Mouse (Mus musculus) lung, postnatal 0 days (tissue): ENCODE results near the gene Plppr5. TPM values are rescaled to one million over a fixed set of nuclear protein-coding genes. Genes with fewer than 3 reads are reported as not detected.

Experiments used
- ATAC-seq: fragments of 200-750 bp; cut with Nextera tagmentation; 2 replicates; pipeline ENCODE4 v1.8.0; 2017; ENCODE audit warnings: moderate library complexity
- DNase-seq: peaks from one replicate; pipeline ENCODE4 v3.0.0-alpha.2; 2016; ENCODE audit warnings: low spot score
- H3K27ac ChIP-seq: fragments of 300-500 bp; sonication (generic); 2 replicates; pipeline ENCODE4 v1.5.1; 2014; ENCODE audit warnings: antibody characterized with exemption, mild to moderate bottlenecking, low read length, mixed read lengths
- H3K27me3 ChIP-seq: fragments of 300-500 bp; sonication (generic); replicated peaks from 2 replicates; pipeline ENCODE4 v1.6.1; 2014; ENCODE audit warnings: low read length, mixed read lengths; ENCODE audit not compliant: insufficient read depth
- H3K36me3 ChIP-seq: fragments of 300-500 bp; sonication (generic); 2 replicates; pipeline ENCODE4 v1.6.1; 2014; ENCODE audit warnings: low read length, mixed read lengths; ENCODE audit not compliant: insufficient read depth
- H3K4me1 ChIP-seq: fragments of 300-500 bp; sonication (generic); 2 replicates; pipeline ENCODE4 v1.6.1; 2014; ENCODE audit warnings: antibody characterized with exemption, low read depth, low read length, mixed read lengths; ENCODE audit not compliant: insufficient read depth
- H3K4me2 ChIP-seq: fragments of 300-500 bp; sonication (generic); replicated peaks from 2 replicates; pipeline ENCODE4 v1.6.1; 2014; ENCODE audit warnings: low read depth, mild to moderate bottlenecking, low read length, moderate library complexity, mixed read lengths
- H3K4me3 ChIP-seq: fragments of 300-500 bp; sonication (generic); 2 replicates; pipeline ENCODE4 v1.5.1; 2014; ENCODE audit warnings: low read depth, low read length
- H3K9ac ChIP-seq: fragments of 300-500 bp; sonication (generic); replicated peaks from 2 replicates; pipeline ENCODE4 v1.6.1; 2014; ENCODE audit warnings: low read depth, mild to moderate bottlenecking
- H3K9me3 ChIP-seq: fragments of 300-500 bp; sonication (generic); 2 replicates; pipeline ENCODE4 v1.6.1; 2016; ENCODE audit warnings: low read length, mixed read lengths
- CTCF ChIP-seq: IDR thresholded peaks from 2 replicates; pipeline ENCODE4 v1.5.1; 2016; ENCODE audit warnings: antibody characterized with exemption, mild to moderate bottlenecking
- EP300 ChIP-seq: IDR thresholded peaks from 2 replicates; pipeline ENCODE4 v1.6.1; 2016; ENCODE audit warnings: antibody characterized with exemption, mild to moderate bottlenecking, control low read depth
- WGBS: fragments of 180-500 bp; shearing (Covaris S2); extraction: QIAGEN DNeasy Blood & Tissue Kit; methylation state at CpG from one replicate; pipeline ENCODE4 v1.1.7; 2014; 5-methylcytosine and 5-hydroxymethylcytosine counted together
- polyA plus RNA-seq: library from polyadenylated mRNA; unstranded; fragments of >200 nt; fragmentation: Nextera tagmentation; extraction: Ambion mirVana; gene quantifications from 2 replicates; pipeline ENCODE4 v1.2.1, GENCODE M21; 2015

Plppr5 gene
- polyA plus RNA-seq: 0.12 and 0.19 TPM in 2 replicates

- ATAC-seq (no peak), DNase-seq (peak; percentile 11)
- Histone ChIP-seq H3K4me2 (peak within 1 kb of the TSS; percentile 60), H3K27me3 (no peaks in the 10 kb centered on the region), H3K4me1 (no peaks in the 10 kb centered on the region), H3K27ac (no peak within 1 kb of the TSS), H3K36me3 (no peaks in the 10 kb centered on the region), H3K9me3 (no peaks in the 10 kb centered on the region), H3K9ac (no peak within 1 kb of the TSS), H3K4me3 (peak within 1 kb of the TSS; percentile 28)
- no peak for TF ChIP-seq EP300
- WGBS: 25% methylated on average over 20 of the region's 20 CpGs
These were observed at the start of gene Plppr5 for GRCm38 (mm10) chr3:117574529-117575252. Gene Plppr5, plus strand, starts transcription at chr3:117574836.

DNA sequence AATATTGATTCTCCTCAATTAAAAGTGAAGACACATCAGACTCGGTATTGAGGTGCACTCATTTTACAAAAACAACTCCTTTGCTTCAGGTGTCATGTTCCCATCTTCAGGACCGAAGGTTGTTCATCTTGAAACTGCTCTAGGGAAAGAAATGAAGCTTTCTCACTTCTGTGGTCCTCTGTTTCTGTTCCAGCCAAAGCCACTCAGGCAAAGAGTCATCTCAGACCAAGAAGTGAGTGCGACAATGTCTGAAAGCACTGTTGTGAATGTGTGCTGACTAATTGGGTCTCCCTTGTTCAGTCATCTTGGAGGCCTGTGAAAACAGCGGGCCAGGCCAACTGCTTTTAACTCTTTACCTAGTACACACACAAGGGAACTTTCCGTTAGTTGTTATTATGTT lies 24.7 kb upstream of the Plppr5 start:
- Histone ChIP-seq H3K4me3 (no peak overlapping the region), H3K9ac (no peak overlapping the region), H3K36me3 (no peaks in the 10 kb centered on the region), H3K9me3 (no peaks in the 10 kb centered on the region), H3K27me3 (no peaks in the 10 kb centered on the region), H3K4me2 (no peak overlapping the region), H3K27ac (no peak overlapping the region), H3K4me1 (no peaks in the 10 kb centered on the region)
- TF ChIP-seq EP300 (no peak), CTCF (no peak)
- ATAC-seq (no peak), DNase-seq (no peak)
- 83% methylated on average over 5 of the region's 5 CpGs for WGBS

- no peak for ATAC-seq
- no peaks in the 10 kb centered on the region for H3K36me3 ChIP-seq
- no peak overlapping the region for H3K9ac ChIP-seq
- TF ChIP-seq EP300: no peak
- no peak for TF ChIP-seq CTCF
- H3K4me3 ChIP-seq: no peak overlapping the region
- WGBS: 82% methylated on average over 4 of the region's 4 CpGs
- H3K27ac ChIP-seq: no peak overlapping the region
- no peak for DNase-seq
- no peaks in the 10 kb centered on the region for H3K9me3 ChIP-seq
- H3K27me3 ChIP-seq: no peaks in the 10 kb centered on the region
- no peaks in the 10 kb centered on the region for H3K4me1 ChIP-seq
- no peak overlapping the region for H3K4me2 ChIP-seq
These were observed 24.1 kb upstream of the Plppr5 start for GRCm38 (mm10) chr3:117550526-117550925.

GRCm38 (mm10) chr3:117556972-117557371 lies 17.7 kb upstream of the Plppr5 start:
- H3K36me3 ChIP-seq: no peaks in the 10 kb centered on the region
- H3K9ac ChIP-seq: no peak overlapping the region
- no peak for DNase-seq
- H3K27me3 ChIP-seq: no peaks in the 10 kb centered on the region
- no peak for ATAC-seq
- H3K27ac ChIP-seq: no peak overlapping the region
- TF ChIP-seq EP300 (no peak), CTCF (no peak)
- WGBS: 59% methylated on average over 1 of the region's 1 CpGs
- no peak overlapping the region for H3K4me3 ChIP-seq
- no peak overlapping the region for H3K4me2 ChIP-seq
- no peaks in the 10 kb centered on the region for H3K9me3 ChIP-seq
- H3K4me1 ChIP-seq: no peaks in the 10 kb centered on the region

DNA sequence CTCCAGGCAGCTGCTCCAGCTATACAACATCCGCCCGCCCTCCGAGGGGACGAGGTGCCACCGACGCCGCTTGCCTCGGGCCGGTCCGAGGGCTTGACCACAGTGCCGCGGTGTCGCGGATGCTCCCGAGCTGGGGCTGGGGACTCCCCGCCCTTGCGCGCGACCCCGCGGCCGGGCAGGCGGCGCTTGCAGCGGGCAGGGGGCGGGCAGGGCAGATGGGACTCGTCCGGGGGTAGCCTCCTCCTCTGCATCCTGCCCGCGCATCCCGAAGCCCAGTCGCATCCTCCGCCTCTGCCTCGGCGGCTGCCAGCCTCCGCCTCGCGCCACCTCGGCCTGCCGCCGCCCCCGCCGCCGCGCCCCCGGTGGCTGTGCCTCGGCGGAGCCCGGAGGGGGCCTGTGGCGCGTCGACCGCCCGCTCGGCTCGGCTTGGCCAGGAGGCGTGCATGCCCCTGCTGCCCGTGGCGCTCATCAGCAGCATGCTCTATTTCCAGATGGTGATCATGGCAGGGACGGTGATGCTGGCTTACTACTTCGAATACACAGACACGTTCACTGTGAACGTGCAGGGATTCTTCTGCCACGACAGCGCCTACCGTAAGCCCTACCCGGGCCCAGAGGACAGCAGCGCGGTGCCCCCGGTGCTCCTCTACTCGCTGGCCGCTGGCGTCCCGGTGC lies 754 bp downstream of the Plppr5 start:
- H3K4me1 ChIP-seq: no peaks in the 10 kb centered on the region
- H3K4me3 ChIP-seq: peak overlapping the region; percentile 28
- DNase-seq: peak; percentile 12
- no peaks in the 10 kb centered on the region for H3K27me3 ChIP-seq
- no peaks in the 10 kb centered on the region for H3K9me3 ChIP-seq
- 1% methylated on average over 54 of the region's 74 CpGs for WGBS
- TF ChIP-seq EP300: no peak
- no peak for TF ChIP-seq CTCF
- H3K27ac ChIP-seq: no peak overlapping the region
- H3K9ac ChIP-seq: no peak overlapping the region
- peak overlapping the region; percentile 60 for H3K4me2 ChIP-seq
- peak; percentile 40 for ATAC-seq
- H3K36me3 ChIP-seq: no peaks in the 10 kb centered on the region

GRCm38 (mm10) chr3:117575928-117576254 lies 1.3 kb downstream of the Plppr5 start:
- Histone ChIP-seq H3K4me2 (peak overlapping the region; percentile 60; the same call in 1 of the 2 replicates), H3K9ac (no peak overlapping the region), H3K9me3 (no peaks in the 10 kb centered on the region), H3K4me1 (no peaks in the 10 kb centered on the region), H3K4me3 (peak overlapping the region; percentile 28), H3K27me3 (no peaks in the 10 kb centered on the region), H3K36me3 (no peaks in the 10 kb centered on the region), H3K27ac (no peak overlapping the region)
- DNase-seq: no peak
- WGBS: 22% methylated on average over 3 of the region's 3 CpGs
- no peak for ATAC-seq
- TF ChIP-seq CTCF: no peak
- no peak for TF ChIP-seq EP300
